Mouse (Mus musculus) ES-E14 (cell line): Measurements from ENCODE around the gene Prkd2. TPM values are rescaled to one million over a fixed set of nuclear protein-coding genes. Genes with fewer than 3 reads are reported as not detected.

Experiments used
- DNase-seq: peaks from one replicate; pipeline ENCODE4 v3.0.0-alpha.2; 2013; ENCODE audit warnings: low read depth, low spot score
- H3K27ac ChIP-seq: 2 replicates; pipeline ENCODE4 v1.5.1; 2012; ENCODE audit warnings: low read depth, mild to moderate bottlenecking, low read length, moderate library complexity, mixed read lengths; ENCODE audit not compliant: poor library complexity, insufficient read depth, severe bottlenecking
- H3K36me3 ChIP-seq: 2 replicates; pipeline ENCODE4 v1.6.1; 2012; ENCODE audit warnings: mild to moderate bottlenecking, low read length, moderate library complexity, mixed read lengths; ENCODE audit not compliant: control insufficient read depth, poor library complexity, insufficient read depth, severe bottlenecking
- H3K4me1 ChIP-seq, 2 experiments: fragments of 150-350 bp in 1 of 2; sonication (generic) in 1 of 2; 2 replicates each; pipeline ENCODE4 v1.6.1; 2012; ENCODE audit warnings: low read length in 2 of 2, mild to moderate bottlenecking in 1 of 2, mixed read lengths in 1 of 2; ENCODE audit not compliant: control insufficient read depth in 2 of 2, insufficient read depth in 2 of 2, poor library complexity in 1 of 2
- H3K4me3 ChIP-seq, 2 experiments: fragments of 150-350 bp in 1 of 2; sonication (generic) in 1 of 2; 2 replicates each; pipeline ENCODE4 v1.5.1; 2012; ENCODE audit warnings: low read length in 2 of 2, low read depth in 1 of 2, mild to moderate bottlenecking in 1 of 2, mixed read lengths in 1 of 2; ENCODE audit not compliant: insufficient read depth in 1 of 2, poor library complexity in 1 of 2, severe bottlenecking in 1 of 2
- H3K9ac ChIP-seq: 2 replicates; pipeline ENCODE4 v1.6.1; 2012; ENCODE audit warnings: low read depth, mild to moderate bottlenecking, low read length, mixed read lengths; ENCODE audit not compliant: poor library complexity, insufficient read depth, severe bottlenecking
- H3K9me3 ChIP-seq: fragments of 150-350 bp; sonication (generic); 2 replicates; pipeline ENCODE4 v1.6.1; 2012; ENCODE audit warnings: low read depth, mild to moderate bottlenecking, low read length; ENCODE audit not compliant: control insufficient read depth, insufficient read depth
- CHD2 ChIP-seq: IDR thresholded peaks from 2 replicates; pipeline ENCODE4 v1.6.1; 2014; ENCODE audit warnings: mild to moderate bottlenecking, low read depth, low read length, inconsistent platforms
- HCFC1 ChIP-seq: IDR thresholded peaks from 2 replicates; pipeline ENCODE4 v1.6.1; 2012; ENCODE audit warnings: low read length, inconsistent platforms, borderline replicate concordance; ENCODE audit not compliant: insufficient read depth
- MAFK ChIP-seq: IDR thresholded peaks from 2 replicates; pipeline ENCODE4 v1.6.1; 2014; ENCODE audit warnings: mild to moderate bottlenecking, low read depth, low read length, inconsistent platforms; ENCODE audit not compliant: insufficient read depth
- ZC3H11A ChIP-seq: IDR thresholded peaks from 2 replicates; pipeline ENCODE4 v1.6.1; 2012; ENCODE audit warnings: low read depth, mild to moderate bottlenecking, inconsistent platforms, low read length, borderline replicate concordance
- ZNF384 ChIP-seq: IDR thresholded peaks from 2 replicates; pipeline ENCODE4 v1.6.1; 2012; ENCODE audit warnings: low read depth, low read length, inconsistent platforms
- in situ Hi-C, 2 experiments: fragments of 600-800 bp; cut with MboI; formaldehyde crosslinking; loops; one replicate each; pipeline ENCODE4 v1.15.1; 2025; ENCODE audit warnings: low sequenced_read_pairs in 2 of 2, inconsistent platforms in 1 of 2; ENCODE audit not compliant: unreplicated experiment in 2 of 2
- total RNA-seq: library from RNA; depleted of rRNA; stranded (reverse); fragments of 300-350 nt; gene quantifications from 2 replicates; pipeline ENCODE4 v1.2.3, GENCODE M21; 2012

The Prkd2 gene
- total RNA-seq, 1 experiment: 5.7 TPM

DNA sequence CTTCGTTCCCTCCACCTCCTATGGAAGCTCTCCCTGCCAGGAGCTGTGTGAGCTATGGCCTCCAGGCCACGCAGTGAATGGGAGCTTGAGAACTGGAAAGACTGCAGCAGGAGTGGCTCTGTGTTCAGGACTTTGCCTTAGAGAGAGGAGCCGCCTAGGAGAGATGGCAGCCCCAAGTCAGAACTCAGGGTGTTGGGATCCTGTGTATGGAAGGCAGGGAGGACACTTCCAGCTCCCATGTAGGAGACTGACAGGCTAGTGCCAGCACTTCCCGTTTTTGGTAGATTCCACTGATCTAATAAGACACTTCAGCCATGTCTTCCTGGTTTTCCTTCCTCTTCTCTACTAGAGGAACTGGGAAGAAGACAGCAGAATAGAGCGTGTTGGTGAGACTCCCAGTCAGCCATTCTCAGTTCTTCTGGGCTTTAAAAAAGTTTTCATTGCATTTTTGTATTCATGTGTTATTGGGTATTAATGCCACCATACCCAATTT lies 22.4 kb upstream of the Prkd2 start:
- Histone ChIP-seq H3K36me3 (peaks cover 8% of the 10 kb centered on the region; the same call in 1 of the 2 replicates), H3K4me1 (peaks cover 0 to 3% of the 10 kb centered on the region in 2 experiments; a peak in 2 of 4 replicates), H3K9me3 (no peaks in the 10 kb centered on the region), H3K27ac (no peak overlapping the region), H3K4me3 (no peak overlapping the region), H3K9ac (no peak overlapping the region)
- DNase-seq: no peak
- TF ChIP-seq HCFC1 (no peak), MAFK (no peak), ZNF384 (no peak), CHD2 (no peak), ZC3H11A (no peak)
- in situ Hi-C loops: loop anchor here in 1 of 2 experiments (25.0 kb wide), 1 partner anchor 92 kb away; the partner anchor contains the start of genes Calm3 and Ptgir

DNA sequence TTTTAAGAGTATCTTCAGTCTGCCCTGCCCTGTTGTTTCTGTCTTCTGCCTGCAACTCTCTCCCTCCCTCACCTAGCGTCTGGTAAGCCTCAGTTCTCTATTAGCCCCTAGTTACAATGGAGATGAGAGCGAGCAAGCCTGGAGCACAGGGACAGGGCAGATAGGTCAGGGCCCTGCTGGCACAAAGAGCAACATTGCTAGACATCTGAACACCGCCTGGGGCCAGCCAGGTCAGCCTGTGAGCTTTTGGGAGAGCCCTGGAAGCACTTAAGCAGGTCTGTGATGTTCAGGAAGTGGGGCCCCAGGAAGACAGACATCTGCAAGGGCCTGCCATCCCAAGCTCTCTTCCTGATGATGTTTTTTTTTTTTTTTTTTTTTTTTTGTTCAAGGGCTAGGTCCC lies 21.6 kb upstream of the Prkd2 start:
- no peak for TF ChIP-seq MAFK
- TF ChIP-seq ZNF384: no peak
- no peak for TF ChIP-seq HCFC1
- no peak for TF ChIP-seq ZC3H11A
- TF ChIP-seq CHD2: no peak
- no peak overlapping the region for H3K9ac ChIP-seq
- no peak overlapping the region for H3K4me3 ChIP-seq
- H3K9me3 ChIP-seq: no peaks in the 10 kb centered on the region
- in situ Hi-C loops: loop anchor here in 1 of 2 experiments (25.0 kb wide), 1 partner anchor 91 kb away; the partner anchor contains the start of genes Calm3 and Ptgir
- H3K4me1 ChIP-seq: peaks cover 0 to 5% of the 10 kb centered on the region in 2 experiments; a peak in 2 of 4 replicates
- DNase-seq: no peak
- H3K36me3 ChIP-seq: peaks cover 10% of the 10 kb centered on the region; the same call in 1 of the 2 replicates
- no peak overlapping the region for H3K27ac ChIP-seq

DNA sequence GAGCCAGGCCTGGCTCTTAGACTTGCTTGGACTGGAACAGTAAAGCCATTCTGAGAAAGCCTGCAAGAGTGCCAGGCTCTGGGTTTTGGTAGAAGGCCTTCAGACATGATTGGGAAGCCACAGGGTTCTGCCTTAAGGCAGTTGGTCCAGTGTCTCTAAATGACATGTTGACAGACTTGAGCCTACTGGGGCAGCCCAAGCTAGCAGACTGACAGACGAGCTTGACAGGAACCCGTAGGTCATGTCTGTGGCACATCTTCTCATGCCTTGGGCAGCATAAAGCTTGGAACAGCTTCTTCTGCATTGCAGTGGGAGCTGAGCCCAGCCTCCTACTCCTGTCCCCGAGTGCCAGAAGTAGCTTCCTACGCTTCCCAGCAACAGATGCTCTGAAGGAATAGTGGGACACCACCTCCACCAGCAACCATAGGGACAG lies 21.0 kb upstream of the Prkd2 start:
- no peak for DNase-seq
- Histone ChIP-seq H3K4me3 (no peak overlapping the region), H3K27ac (no peak overlapping the region), H3K9me3 (no peaks in the 10 kb centered on the region), H3K9ac (no peak overlapping the region), H3K4me1 (peaks cover 0 to 9% of the 10 kb centered on the region in 2 experiments; a peak in 2 of 4 replicates), H3K36me3 (peaks cover 14% of the 10 kb centered on the region)
- in situ Hi-C loops: loop anchor here in 1 of 2 experiments (25.0 kb wide), 1 partner anchor 91 kb away; the partner anchor contains the start of genes Calm3 and Ptgir
- TF ChIP-seq MAFK (no peak), HCFC1 (no peak), ZNF384 (no peak), CHD2 (no peak), ZC3H11A (no peak)

DNA sequence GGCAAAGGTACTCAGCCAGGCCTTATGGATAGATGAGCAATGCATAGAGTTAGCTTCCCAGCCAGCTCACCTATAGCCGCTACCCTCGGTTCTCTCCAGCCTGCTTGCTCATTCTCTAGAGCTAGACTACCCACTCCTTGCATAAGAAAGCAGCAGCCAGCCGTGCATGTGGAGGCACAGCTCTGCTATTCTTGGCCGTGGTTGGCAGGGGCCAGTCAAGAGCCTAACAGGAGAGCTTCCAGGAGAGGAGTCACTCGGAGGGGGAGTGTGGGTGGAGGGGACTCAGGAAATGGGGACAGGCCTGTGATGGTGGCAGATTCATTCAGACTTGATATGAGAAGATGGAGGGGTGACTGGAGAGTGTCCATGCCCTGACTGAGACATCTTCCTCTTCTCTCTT lies 19.0 kb upstream of the Prkd2 start:
- peaks cover 0 to 6% of the 10 kb centered on the region in 2 experiments; a peak in 1 of 4 replicates for H3K4me1 ChIP-seq
- TF ChIP-seq ZNF384 (no peak), HCFC1 (no peak), MAFK (no peak), ZC3H11A (no peak), CHD2 (no peak)

More for the DNA sequence above, 19.0 kb upstream of the Prkd2 start:
- no peak for DNase-seq
- Histone ChIP-seq H3K9ac (no peak overlapping the region), H3K9me3 (no peaks in the 10 kb centered on the region), H3K4me3 (no peak overlapping the region), H3K27ac (no peak overlapping the region), H3K36me3 (peaks cover 28% of the 10 kb centered on the region)
- in situ Hi-C loops: loop anchor here in 1 of 2 experiments (25.0 kb wide), 1 partner anchor 89 kb away; the partner anchor contains the start of genes Calm3 and Ptgir
